9 mouse cellular contexts compared by ENCODE assay signal in genomic region chr5:135965501-135965930, GRCm38 (mm10). TPM values are rescaled to one million over a fixed set of nuclear protein-coding genes. Genes with fewer than 3 reads are reported as not detected.
DNase-seq lines count a peak whose midpoint lies in the region; ATAC-seq and TF ChIP-seq lines count a peak whose summit lies in the region.
"Had no signal": no experiment of that assay in that cellular context is flagged by ENCODE, and none has a peak within 500 bp of the region (broad histone marks: within the 10 kb centered on the region; RNA-seq: fewer than 3 reads in every experiment).

No protein-coding gene starts in this region.

- H3K9me3 ChIP-seq in heart, embryonic 11.5 days (replicated peaks; ENCODE audit: control insufficient read depth, low read length): no peaks in the 10 kb centered on the region
- H3K9me3 ChIP-seq in hindbrain, embryonic 11.5 days (ENCODE audit: control insufficient read depth, low read length): no peaks in the 10 kb centered on the region
- no peaks in the 10 kb centered on the region for H3K9me3 ChIP-seq in limb, embryonic 13.5 days
- no peaks in the 10 kb centered on the region for H3K9me3 ChIP-seq in midbrain, postnatal 0 days (ENCODE audit: low read length)

- no peak overlapping the region for H3K27ac ChIP-seq in heart, embryonic 11.5 days (ENCODE audit: low read depth, low read length)
- H3K27ac ChIP-seq in hindbrain, embryonic 11.5 days (ENCODE audit: low read depth, low read length): no peak overlapping the region
- H3K27ac ChIP-seq in limb, embryonic 13.5 days: no peak overlapping the region
- H3K27ac ChIP-seq in midbrain, postnatal 0 days (ENCODE audit: low read depth, low read length): no peak overlapping the region

- peak overlapping the region; percentile 25; the same call in 1 of the 2 replicates for H3K4me3 ChIP-seq in heart, embryonic 11.5 days (ENCODE audit: low read depth, low read length)
- H3K4me3 ChIP-seq in hindbrain, embryonic 11.5 days (ENCODE audit: low read depth, low read length): no peak overlapping the region
- peak overlapping the region; percentile 19; the same call in 1 of the 2 replicates for H3K4me3 ChIP-seq in limb, embryonic 13.5 days
- H3K4me3 ChIP-seq in midbrain, postnatal 0 days (ENCODE audit: low read depth, low read length): peak overlapping the region; percentile 15; the same call in 1 of the 2 replicates

- DNase-seq in heart, adult 9 months (ENCODE audit: low spot score in 2 of 2): no peak
- peak; percentile 74 for DNase-seq in cerebellum, adult 9-11 months
- no peak for DNase-seq in hindbrain, embryonic 11.5 days (ENCODE audit: low spot score)
- DNase-seq in midbrain, postnatal 0 days (ENCODE audit: low spot score): no peak
- no peak for DNase-seq in c-Kit-positive CD71-positive TER-119-positive erythroid progenitor cells, embryonic 14.5 days (ENCODE audit: low spot score)
- no peak for DNase-seq in left cerebral cortex, postnatal 25 days (ENCODE audit: low spot score in 2 of 2)

- peak; percentile 53 for TF ChIP-seq CTCF in midbrain, postnatal 0 days (IDR thresholded peaks at IDR 0.05)

- WGBS in heart, embryonic 11.5 days (ENCODE audit: insufficient replicate concordance): 11% methylated on average over 24 of the region's 24 CpGs
- WGBS in hindbrain, embryonic 11.5 days: 10% methylated on average over 24 of the region's 24 CpGs
- 8% methylated on average over 24 of the region's 24 CpGs for WGBS in limb, embryonic 13.5 days
- WGBS in midbrain, postnatal 0 days: 13% methylated on average over 24 of the region's 24 CpGs

- intact Hi-C loops in left cerebral cortex, postnatal 25 days (cut with DNase I): no loop called here

- H3K27me3 ChIP-seq in heart, embryonic 11.5 days (ENCODE audit: control insufficient read depth, insufficient read depth, low read length): 0 out of 2 replicates have a peak, but pooled peaks cover 5% of the 10 kb centered on the region
- peaks cover 2% of the 10 kb centered on the region; the same call in 1 of the 2 replicates for H3K27me3 ChIP-seq in hindbrain, embryonic 11.5 days (ENCODE audit: control insufficient read depth, insufficient read depth, low read length)
- no peaks in the 10 kb centered on the region for H3K27me3 ChIP-seq in limb, embryonic 13.5 days
- H3K27me3 ChIP-seq in midbrain, postnatal 0 days (ENCODE audit: insufficient read depth, low read length): no peaks in the 10 kb centered on the region
- H3K27me3 ChIP-seq: Patski had no signal

- peak overlapping the region; percentile 61 for H3K4me2 ChIP-seq in heart, embryonic 11.5 days
- 0 out of 2 replicates have a peak overlapping the region, but pooled peaks have one; percentile 17 for H3K4me2 ChIP-seq in hindbrain, embryonic 11.5 days (replicated peaks; ENCODE audit: low read depth, low read length)
- peak overlapping the region; percentile 56 for H3K4me2 ChIP-seq in limb, embryonic 13.5 days (replicated peaks)
- H3K4me2 ChIP-seq in midbrain, postnatal 0 days (ENCODE audit: low read depth, low read length, poor library complexity, severe bottlenecking): peak overlapping the region; percentile 40

- H3K9ac ChIP-seq in heart, embryonic 11.5 days (ENCODE audit: low read depth, low read length): 0 out of 2 replicates have a peak overlapping the region, but pooled peaks have one; percentile 10
- no peak overlapping the region for H3K9ac ChIP-seq in hindbrain, embryonic 11.5 days (ENCODE audit: low read depth, low read length)
- peak overlapping the region; percentile 4; the same call in 1 of the 2 replicates for H3K9ac ChIP-seq in limb, embryonic 13.5 days
- H3K9ac ChIP-seq in midbrain, postnatal 0 days (replicated peaks; ENCODE audit: low read length, poor library complexity, severe bottlenecking): peak overlapping the region; percentile 36; the same call in 1 of the 2 replicates

- H3K4me1 ChIP-seq in heart, embryonic 11.5 days (ENCODE audit: control insufficient read depth, insufficient read depth, low read length): peaks cover 12% of the 10 kb centered on the region; the same call in 1 of the 2 replicates
- no peaks in the 10 kb centered on the region; the same call in 1 of the 2 replicates for H3K4me1 ChIP-seq in hindbrain, embryonic 11.5 days (replicated peaks; ENCODE audit: control insufficient read depth, insufficient read depth, low read length)
- peaks cover 24% of the 10 kb centered on the region for H3K4me1 ChIP-seq in limb, embryonic 13.5 days
- H3K4me1 ChIP-seq in midbrain, postnatal 0 days (ENCODE audit: insufficient read depth, low read length): no peaks in the 10 kb centered on the region; the same call in 1 of the 2 replicates

- no peak for ATAC-seq in heart, embryonic 11.5 days (replicated peaks; ENCODE audit: insufficient number of reproducible peaks, low FRiP score, low TSS enrichment)
- no peak for ATAC-seq in hindbrain, embryonic 11.5 days (ENCODE audit: low FRiP score)
- no peak for ATAC-seq in limb, embryonic 13.5 days (ENCODE audit: low FRiP score, low read depth)
- no peak for ATAC-seq in midbrain, postnatal 0 days (ENCODE audit: low FRiP score)
- ATAC-seq: Patski had no signal

- H3K36me3 ChIP-seq in heart, embryonic 11.5 days (ENCODE audit: control insufficient read depth, insufficient read depth, low read length): no peaks in the 10 kb centered on the region
- no peaks in the 10 kb centered on the region for H3K36me3 ChIP-seq in hindbrain, embryonic 11.5 days (ENCODE audit: control insufficient read depth, insufficient read depth, low read length)
- H3K36me3 ChIP-seq in limb, embryonic 13.5 days: no peaks in the 10 kb centered on the region
- no peaks in the 10 kb centered on the region for H3K36me3 ChIP-seq in midbrain, postnatal 0 days (ENCODE audit: insufficient read depth, low read length)

RNA-seq across cellular contexts. Expression of gene Ssc4d, which starts 8.8 kb away (rescaled TPM):
- polyA plus RNA-seq in heart, embryonic 11.5 days (2014; fragmentation: Nextera tagmentation; extraction: Ambion mirVana): 0.93 and 2.3 TPM in 2 replicates
- polyA plus RNA-seq in hindbrain, embryonic 11.5 days (2014; fragmentation: Nextera tagmentation; extraction: Ambion mirVana): 1.6 and 2.4 TPM in 2 replicates
- 4.4 and 4.5 TPM in 2 replicates for polyA plus RNA-seq in limb, embryonic 13.5 days (2015; fragmentation: Nextera tagmentation; extraction: Ambion mirVana)
- 8.0 and 8.9 TPM in 2 replicates for total RNA-seq in midbrain, postnatal 0 days (2014; rRNA removed)
- polyA plus RNA-seq in midbrain, postnatal 0 days (2015; fragmentation: Nextera tagmentation; extraction: Ambion mirVana): 3.6 TPM in 2 replicates
- 1 to 10 TPM; 2.0 to 2.3 TPM for total RNA-seq in left cerebral cortex, postnatal 25 days (2021)

RNA-seq across cellular contexts. Expression of gene Zp3, which starts 14.4 kb away (rescaled TPM):
- 0.16 TPM in 1 of 2 replicates, not detected in the other for polyA plus RNA-seq in heart, embryonic 11.5 days (2014; fragmentation: Nextera tagmentation; extraction: Ambion mirVana)
- polyA plus RNA-seq in hindbrain, embryonic 11.5 days (2014; fragmentation: Nextera tagmentation; extraction: Ambion mirVana): not detected in 2 replicates
- polyA plus RNA-seq in limb, embryonic 13.5 days (2015; fragmentation: Nextera tagmentation; extraction: Ambion mirVana): 0.22 and 0.47 TPM in 2 replicates
- total RNA-seq in midbrain, postnatal 0 days (2014; rRNA removed): 0.99 TPM in 1 of 2 replicates, not detected in the other
- 0.21 and 0.27 TPM in 2 replicates for polyA plus RNA-seq in midbrain, postnatal 0 days (2015; fragmentation: Nextera tagmentation; extraction: Ambion mirVana)
- not detected for total RNA-seq in left cerebral cortex, postnatal 25 days (2021)

RNA-seq across cellular contexts. Expression of gene Dtx2, which starts 29.1 kb away (rescaled TPM):
- 24.7 and 27.2 TPM in 2 replicates for polyA plus RNA-seq in heart, embryonic 11.5 days (2014; fragmentation: Nextera tagmentation; extraction: Ambion mirVana)
- polyA plus RNA-seq in hindbrain, embryonic 11.5 days (2014; fragmentation: Nextera tagmentation; extraction: Ambion mirVana): 21.6 and 23.5 TPM in 2 replicates
- polyA plus RNA-seq in limb, embryonic 13.5 days (2015; fragmentation: Nextera tagmentation; extraction: Ambion mirVana): 35.2 and 37.9 TPM in 2 replicates
- 22.3 and 25.4 TPM in 2 replicates for total RNA-seq in midbrain, postnatal 0 days (2014; rRNA removed)
- polyA plus RNA-seq in midbrain, postnatal 0 days (2015; fragmentation: Nextera tagmentation; extraction: Ambion mirVana): 20.1 and 20.5 TPM in 2 replicates
- 1 to 10 TPM; 8.5 to 8.7 TPM for total RNA-seq in left cerebral cortex, postnatal 25 days (2021)

RNA-seq across cellular contexts. Expression of gene Ywhag, which starts 31.1 kb away (rescaled TPM):
- 103 and 108 TPM in 2 replicates for polyA plus RNA-seq in heart, embryonic 11.5 days (2014; fragmentation: Nextera tagmentation; extraction: Ambion mirVana)
- 204 and 208 TPM in 2 replicates for polyA plus RNA-seq in hindbrain, embryonic 11.5 days (2014; fragmentation: Nextera tagmentation; extraction: Ambion mirVana)
- 155 and 168 TPM in 2 replicates for polyA plus RNA-seq in limb, embryonic 13.5 days (2015; fragmentation: Nextera tagmentation; extraction: Ambion mirVana)
- total RNA-seq in midbrain, postnatal 0 days (2014; rRNA removed): 357 and 411 TPM in 2 replicates
- polyA plus RNA-seq in midbrain, postnatal 0 days (2015; fragmentation: Nextera tagmentation; extraction: Ambion mirVana): 906 and 919 TPM in 2 replicates
- total RNA-seq in left cerebral cortex, postnatal 25 days (2021): 1,000 to 10,000 TPM; 1,217 to 1,308 TPM
